Mouse (Mus musculus): ENCODE data around the gene Lpxn. TPM values are rescaled to one million over a fixed set of nuclear protein-coding genes. Genes with fewer than 3 reads are reported as not detected.

Gene Lpxn
- polyA plus RNA-seq (2015; fragmentation: Nextera tagmentation; extraction: Ambion mirVana): 0.74 and 0.94 TPM in 2 replicates

DNA sequence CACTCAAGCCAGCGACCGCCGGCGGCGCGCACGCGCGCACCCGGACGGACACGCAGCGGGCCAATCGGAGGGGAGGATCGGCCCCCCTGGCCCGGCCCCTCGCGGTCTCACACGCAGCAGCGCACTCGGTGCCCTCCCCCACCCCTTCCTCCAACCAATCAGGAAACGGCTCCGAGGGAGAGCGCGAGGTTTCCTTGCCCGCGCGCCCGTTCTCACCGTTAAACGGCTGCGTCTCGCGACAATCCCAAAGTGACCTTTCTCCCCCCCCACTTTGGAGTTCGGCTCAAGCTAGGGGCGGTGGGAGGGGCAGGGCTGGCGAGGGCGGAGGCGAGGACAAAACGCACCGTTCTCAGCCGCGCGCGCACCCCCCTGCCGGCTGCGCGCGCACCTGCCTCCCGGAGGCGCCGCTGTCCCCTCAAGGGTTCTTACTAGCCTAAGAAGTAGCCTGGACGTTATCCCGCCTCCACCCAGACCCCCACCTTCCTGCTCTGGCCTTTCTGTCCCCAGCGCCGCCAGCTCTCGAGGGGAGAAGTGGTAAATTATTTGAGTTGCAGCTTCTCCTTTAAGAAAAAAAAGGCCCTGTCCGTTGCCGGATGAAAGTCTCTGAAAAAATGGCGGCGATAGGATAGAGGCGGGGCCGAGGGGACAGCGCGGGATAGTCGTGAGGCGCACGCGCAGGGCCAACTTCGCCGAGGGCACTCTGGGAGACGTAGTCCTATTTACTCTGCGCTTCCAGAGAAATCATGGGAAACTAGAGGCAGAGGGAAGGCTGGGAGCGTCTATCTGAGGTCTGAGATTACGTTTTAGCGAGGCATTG is at the start of gene Lpxn, which contains the start of gene Zfp91:
Lpxn (plus strand) TSS at position 683 of the 817 bp plus-strand sequence.
Zfp91 (minus strand) TSS at position 616 of the 817 bp plus-strand sequence.
- H3K36me3 ChIP-seq (ENCODE audit: poor library complexity, severe bottlenecking): no peaks in the 10 kb centered on the region
- no peaks in the 10 kb centered on the region for H3K9me3 ChIP-seq (replicated peaks)
- no peaks in the 10 kb centered on the region for H3K27me3 ChIP-seq
- peaks cover 20% of the 10 kb centered on the region for H3K4me1 ChIP-seq
- peak within 1 kb of the TSS; percentile 77 for H3K4me2 ChIP-seq
- H3K27ac ChIP-seq: peak within 1 kb of the TSS; percentile 99
- under 1% methylated on average over 59 of the region's 76 CpGs for WGBS
- peak; percentile 96 for ATAC-seq
- peak within 1 kb of the TSS; percentile 95 for H3K9ac ChIP-seq
- H3K4me3 ChIP-seq: peak within 1 kb of the TSS; percentile 95

DNA sequence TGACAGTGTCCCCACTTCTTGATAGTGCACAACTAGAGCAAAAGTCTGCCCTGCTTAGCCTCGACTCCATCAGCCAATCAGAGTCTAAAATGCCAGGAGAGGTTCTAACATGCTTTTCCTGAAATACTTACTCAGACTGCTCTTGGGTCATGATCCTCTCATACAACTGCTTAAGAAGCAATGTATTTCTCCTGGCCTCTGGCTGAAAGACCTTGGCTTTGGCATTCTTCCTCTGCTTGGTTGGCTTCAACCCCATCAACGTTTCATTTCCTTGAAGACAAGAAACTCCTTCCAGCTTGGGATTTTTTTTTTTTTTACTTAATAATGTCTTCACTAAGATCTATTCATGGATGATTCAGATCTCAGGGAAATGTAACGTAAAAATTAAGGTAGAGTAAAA is 39.7 kb upstream of the Lpxn start:
- Histone ChIP-seq H3K9ac (no peak overlapping the region), H3K27ac (no peak overlapping the region), H3K9me3 (replicated peaks) (no peaks in the 10 kb centered on the region), H3K4me1 (no peaks in the 10 kb centered on the region), H3K4me2 (no peak overlapping the region), H3K27me3 (no peaks in the 10 kb centered on the region), H3K4me3 (no peak overlapping the region), H3K36me3 (ENCODE audit: poor library complexity, severe bottlenecking) (no peaks in the 10 kb centered on the region)
- no peak for ATAC-seq
- 83% methylated on average over 3 of the region's 3 CpGs for WGBS

DNA sequence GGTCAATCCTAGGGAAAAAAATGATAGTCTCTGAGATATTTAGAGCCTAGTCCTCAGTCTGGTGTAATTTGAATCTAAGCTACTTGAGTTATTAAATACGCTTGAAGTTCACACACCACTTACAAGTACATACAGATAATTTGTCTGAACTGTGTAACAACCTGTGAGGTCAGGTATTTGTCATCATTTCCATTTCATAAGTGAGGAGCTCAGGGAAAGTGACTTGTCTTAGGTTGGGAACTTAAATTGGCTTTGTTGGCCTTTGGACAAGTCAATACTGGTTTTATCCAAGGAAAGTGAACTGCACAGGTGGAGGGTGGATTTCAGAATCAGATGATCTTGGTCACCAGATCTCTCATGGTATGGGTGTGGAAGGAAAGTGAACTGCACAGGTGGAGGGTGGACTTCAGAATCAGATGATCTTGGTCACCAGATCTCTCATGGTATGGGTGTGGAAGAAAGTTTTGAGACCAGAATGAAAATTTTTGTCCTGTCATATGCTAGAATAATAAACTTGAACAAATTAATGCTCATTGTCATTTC is 37.0 kb upstream of the Lpxn start:
- Histone ChIP-seq H3K9me3 (replicated peaks) (no peaks in the 10 kb centered on the region), H3K4me3 (no peak overlapping the region), H3K27ac (no peak overlapping the region), H3K9ac (no peak overlapping the region), H3K4me2 (no peak overlapping the region), H3K36me3 (ENCODE audit: poor library complexity, severe bottlenecking) (peaks cover 22% of the 10 kb centered on the region), H3K4me1 (no peaks in the 10 kb centered on the region), H3K27me3 (no peaks in the 10 kb centered on the region)
- WGBS: 91% methylated on average over 1 of the region's 1 CpGs
- no peak for ATAC-seq

DNA sequence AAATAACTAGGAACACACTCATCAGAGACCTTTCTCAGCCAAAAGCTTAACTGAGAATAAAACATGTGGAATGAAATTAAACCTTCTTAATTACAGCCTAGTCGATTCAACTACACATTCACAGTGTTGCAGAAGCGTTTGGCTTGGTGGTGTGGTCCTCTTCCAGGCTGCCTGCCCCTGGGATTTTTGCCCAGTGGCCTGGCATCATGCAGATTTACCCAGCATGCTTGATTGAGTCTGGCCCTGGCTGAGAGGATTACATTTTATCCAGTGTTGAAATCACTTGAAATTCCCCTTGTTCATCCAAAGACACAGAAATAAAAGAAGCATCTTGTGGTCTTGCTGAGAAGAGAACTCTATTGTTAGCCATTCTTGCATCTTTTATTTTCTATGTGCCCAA is 36.3 kb upstream of the Lpxn start:
- ATAC-seq: peak; percentile 69
- peaks cover 27% of the 10 kb centered on the region for H3K36me3 ChIP-seq (ENCODE audit: poor library complexity, severe bottlenecking)
- no peak overlapping the region for H3K27ac ChIP-seq
- H3K4me1 ChIP-seq: no peaks in the 10 kb centered on the region
- H3K4me2 ChIP-seq: no peak overlapping the region
- no peaks in the 10 kb centered on the region for H3K9me3 ChIP-seq (replicated peaks)
- H3K4me3 ChIP-seq: no peak overlapping the region
- WGBS: 35% methylated on average over 2 of the region's 2 CpGs
- no peaks in the 10 kb centered on the region for H3K27me3 ChIP-seq
- H3K9ac ChIP-seq: no peak overlapping the region

DNA sequence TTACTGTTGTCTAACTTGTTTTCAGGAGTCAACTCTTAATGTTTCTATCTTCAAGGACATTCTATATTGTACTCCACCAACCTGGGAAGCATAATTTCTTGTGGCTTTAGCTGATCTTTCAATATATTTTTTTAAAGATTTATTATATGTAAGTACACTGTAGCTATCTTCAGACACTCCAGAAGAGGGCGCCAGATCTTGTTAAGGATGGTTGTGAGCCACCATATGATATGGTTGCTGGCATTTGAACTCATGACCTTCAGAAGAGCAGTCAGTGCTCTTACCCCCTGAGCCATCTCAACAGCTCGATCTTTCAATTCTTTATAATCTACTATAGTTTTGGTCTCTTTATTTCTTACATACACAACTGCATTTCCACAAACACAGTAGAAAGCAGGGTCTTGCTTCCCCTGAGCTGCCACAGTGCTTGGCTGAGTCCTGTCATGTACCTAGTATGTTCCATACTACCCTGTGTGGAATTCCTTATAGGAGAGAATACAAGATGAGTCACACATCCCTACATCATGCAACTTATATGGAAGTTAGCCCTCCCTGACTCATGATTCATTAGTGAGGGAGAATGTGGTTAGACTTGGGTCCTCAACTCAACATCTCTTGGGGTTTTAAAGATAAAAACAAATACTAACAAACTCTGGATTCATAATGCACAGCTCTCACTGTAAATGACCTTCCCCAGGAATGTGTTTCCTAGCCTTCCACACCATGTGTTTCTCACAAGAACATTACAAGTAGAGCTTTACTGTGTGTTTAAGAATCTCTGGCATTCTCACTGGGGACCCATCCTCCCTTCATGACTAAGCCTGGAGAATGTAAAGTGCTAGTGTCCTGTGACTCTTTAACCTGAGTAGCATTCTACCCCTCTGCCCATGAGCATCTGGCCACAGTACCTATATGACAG is 33.5 kb upstream of the Lpxn start:
- Histone ChIP-seq H3K9ac (no peak overlapping the region), H3K27ac (no peak overlapping the region), H3K9me3 (replicated peaks) (no peaks in the 10 kb centered on the region), H3K36me3 (ENCODE audit: poor library complexity, severe bottlenecking) (peaks cover 43% of the 10 kb centered on the region), H3K4me2 (no peak overlapping the region), H3K4me1 (peaks cover 9% of the 10 kb centered on the region; the same call in 1 of the 2 replicates), H3K27me3 (no peaks in the 10 kb centered on the region), H3K4me3 (no peak overlapping the region)
- 52% methylated on average over 2 of the region's 2 CpGs for WGBS
- ATAC-seq: no peak

DNA sequence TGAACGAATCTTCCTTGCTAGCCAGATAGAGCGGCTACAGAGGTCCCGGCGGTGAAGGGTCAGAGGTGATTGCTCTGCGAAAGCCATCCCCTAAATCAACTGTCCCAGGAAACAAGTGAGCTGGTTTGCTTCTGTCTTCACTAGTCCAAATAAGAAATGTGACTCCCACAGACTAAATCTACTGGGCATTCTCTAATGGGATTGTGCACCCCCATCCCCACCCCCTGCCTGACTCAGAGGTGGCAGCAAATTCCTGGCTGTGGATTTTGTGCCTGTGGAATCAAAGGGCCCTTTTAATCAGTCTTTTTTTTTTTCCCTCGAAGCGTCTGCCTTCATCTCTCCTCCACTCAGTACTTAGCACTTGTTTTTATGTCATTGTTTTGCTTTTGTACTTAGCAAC is 30.7 kb upstream of the Lpxn start, which contains the start of gene Cntf:
Cntf (minus strand) TSS at position 325 of the 400 bp plus-strand sequence.
- Histone ChIP-seq H3K4me1 (peaks cover 9% of the 10 kb centered on the region; the same call in 1 of the 2 replicates), H3K27ac (no peak within 1 kb of the TSS), H3K9me3 (replicated peaks) (no peaks in the 10 kb centered on the region), H3K27me3 (no peaks in the 10 kb centered on the region), H3K9ac (no peak within 1 kb of the TSS), H3K4me3 (no peak within 1 kb of the TSS), H3K4me2 (no peak within 1 kb of the TSS), H3K36me3 (ENCODE audit: poor library complexity, severe bottlenecking) (peaks cover 71% of the 10 kb centered on the region)
- ATAC-seq: no peak
- 49% methylated on average over 7 of the region's 7 CpGs for whole genome bisulfite sequencing

DNA sequence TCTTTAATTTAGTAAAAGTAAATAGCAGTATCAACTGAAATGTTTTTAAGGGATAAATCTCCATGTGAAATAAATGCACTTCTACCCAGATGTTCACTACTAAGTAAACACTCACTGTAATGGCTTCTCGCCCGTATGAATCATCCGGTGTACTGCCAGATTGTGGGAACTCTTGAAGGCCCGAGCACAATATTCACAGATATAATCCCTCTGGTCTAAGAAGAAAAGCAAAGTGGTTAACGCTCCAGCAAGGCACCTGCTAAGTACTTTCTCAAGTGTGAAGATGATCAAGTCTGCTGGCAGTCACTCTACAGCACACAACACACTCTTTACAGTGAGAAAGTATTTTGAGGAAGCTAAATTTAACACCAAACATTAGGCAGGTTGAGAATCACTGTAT is 25.1 kb upstream of the Lpxn start:
- H3K4me2 ChIP-seq: no peak overlapping the region
- no peaks in the 10 kb centered on the region for H3K9me3 ChIP-seq (replicated peaks)
- H3K27ac ChIP-seq: no peak overlapping the region
- H3K27me3 ChIP-seq: no peaks in the 10 kb centered on the region
- 87% methylated on average over 5 of the region's 5 CpGs for WGBS
- peaks cover 57% of the 10 kb centered on the region for H3K36me3 ChIP-seq (ENCODE audit: poor library complexity, severe bottlenecking)
- H3K4me3 ChIP-seq: no peak overlapping the region
- H3K4me1 ChIP-seq: peaks cover 5% of the 10 kb centered on the region; the same call in 1 of the 2 replicates
- H3K9ac ChIP-seq: no peak overlapping the region
- no peak for ATAC-seq

DNA sequence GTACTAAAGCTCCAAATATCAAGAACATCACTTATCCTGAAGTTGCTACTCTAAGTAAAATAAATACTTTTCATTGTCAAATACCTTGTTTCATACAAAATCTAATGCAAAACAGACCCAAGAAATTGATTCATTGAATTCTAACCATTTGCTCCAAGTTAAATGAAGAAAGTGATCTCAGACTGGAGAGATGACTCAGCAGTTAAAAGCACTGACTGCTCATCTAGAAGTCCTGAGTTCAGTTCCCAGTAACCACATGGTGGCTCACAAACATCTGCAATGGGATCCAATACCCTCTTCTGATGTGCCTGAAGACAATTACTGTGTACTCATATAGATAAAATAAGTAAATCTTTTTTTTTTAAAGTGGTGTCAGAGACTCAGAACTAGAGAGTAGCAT is 15.6 kb upstream of the Lpxn start:
- H3K9me3 ChIP-seq (replicated peaks): no peaks in the 10 kb centered on the region
- no peak overlapping the region for H3K27ac ChIP-seq
- no peak overlapping the region for H3K9ac ChIP-seq
- H3K36me3 ChIP-seq (ENCODE audit: poor library complexity, severe bottlenecking): peaks cover 17% of the 10 kb centered on the region
- no peak overlapping the region for H3K4me3 ChIP-seq
- ATAC-seq: no peak
- H3K4me2 ChIP-seq: no peak overlapping the region
- H3K4me1 ChIP-seq: no peaks in the 10 kb centered on the region
- H3K27me3 ChIP-seq: no peaks in the 10 kb centered on the region

DNA sequence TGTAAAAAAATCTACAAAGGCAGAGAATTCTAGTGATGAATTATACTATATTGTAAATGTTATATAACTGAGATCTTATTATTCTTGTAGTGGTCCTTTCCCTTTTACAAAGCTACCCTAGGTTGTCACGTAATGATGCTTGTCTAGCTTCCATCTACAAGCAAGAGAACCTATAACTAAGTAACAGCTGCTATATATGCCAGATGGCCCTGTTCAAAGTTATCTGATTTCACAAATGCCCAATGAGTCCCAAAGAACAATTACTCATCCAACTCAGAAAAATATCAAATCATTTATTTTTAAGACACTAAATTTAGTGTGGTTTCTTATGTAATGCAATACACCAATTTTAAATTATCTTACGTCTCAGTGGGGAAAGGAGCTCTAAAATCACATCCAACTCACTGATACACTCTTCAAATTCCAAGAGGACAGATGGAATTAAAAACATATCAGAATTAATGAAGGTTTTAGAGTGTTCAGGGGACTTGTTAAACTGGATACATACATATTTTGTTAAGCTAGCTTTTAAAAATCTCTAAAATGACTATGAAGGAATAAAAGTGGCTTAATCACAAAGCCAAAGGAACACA is 9.1 kb upstream of the Lpxn start:
- H3K27me3 ChIP-seq: no peaks in the 10 kb centered on the region
- no peak for ATAC-seq
- H3K9ac ChIP-seq: no peak overlapping the region
- no peaks in the 10 kb centered on the region for H3K36me3 ChIP-seq (ENCODE audit: poor library complexity, severe bottlenecking)
- no peaks in the 10 kb centered on the region for H3K9me3 ChIP-seq (replicated peaks)
- H3K4me1 ChIP-seq: peaks cover 8% of the 10 kb centered on the region
- no peak overlapping the region for H3K27ac ChIP-seq
- no peak overlapping the region for H3K4me2 ChIP-seq
- 92% methylated on average over 2 of the region's 2 CpGs for WGBS
- H3K4me3 ChIP-seq: no peak overlapping the region

DNA sequence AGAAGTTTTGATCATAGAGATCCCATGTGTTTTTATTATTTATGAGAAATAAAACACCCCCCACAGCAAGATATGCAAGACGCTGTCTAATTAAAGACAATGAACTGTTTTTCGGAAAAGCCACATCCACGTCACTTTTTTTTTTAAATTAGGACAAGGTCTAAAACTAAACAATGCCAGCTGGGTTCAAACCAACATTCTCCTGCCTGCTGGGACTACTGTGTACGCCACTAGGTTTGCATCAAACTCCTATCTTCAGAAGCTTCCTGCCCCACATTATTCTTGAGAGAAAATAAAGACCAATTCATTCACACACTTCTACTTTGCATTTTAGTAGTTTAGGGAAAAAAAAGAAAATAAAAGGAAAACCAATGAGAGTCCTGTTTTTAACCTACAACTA is 8.3 kb upstream of the Lpxn start:
- Histone ChIP-seq H3K4me1 (peaks cover 8% of the 10 kb centered on the region), H3K4me3 (no peak overlapping the region), H3K27ac (no peak overlapping the region), H3K4me2 (no peak overlapping the region), H3K9me3 (replicated peaks) (no peaks in the 10 kb centered on the region), H3K27me3 (no peaks in the 10 kb centered on the region), H3K36me3 (ENCODE audit: poor library complexity, severe bottlenecking) (no peaks in the 10 kb centered on the region), H3K9ac (no peak overlapping the region)
- ATAC-seq: no peak
- 89% methylated on average over 4 of the region's 4 CpGs for WGBS

DNA sequence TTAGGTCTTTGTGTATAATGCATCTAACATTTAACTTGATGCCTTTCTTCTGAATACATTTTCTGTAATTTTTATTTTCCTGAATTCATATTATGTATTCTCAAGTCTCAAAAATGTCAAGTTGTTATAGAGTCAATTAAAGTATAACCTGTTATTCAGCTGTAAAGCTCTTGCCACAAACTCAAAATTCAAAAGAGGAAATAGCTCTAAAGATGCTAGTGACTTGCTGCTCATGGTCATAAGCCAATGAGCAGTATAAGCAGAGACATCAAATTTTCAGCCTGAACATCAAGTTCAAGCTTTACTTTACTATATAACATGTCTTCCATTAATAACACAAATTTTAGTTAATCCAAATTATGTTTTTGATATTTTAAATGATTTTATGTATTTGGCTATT is 3.6 kb upstream of the Lpxn start:
- peaks cover 20% of the 10 kb centered on the region for H3K4me1 ChIP-seq

More for the DNA sequence above, 3.6 kb upstream of the Lpxn start:
- Histone ChIP-seq H3K4me3 (no peak overlapping the region), H3K27ac (no peak overlapping the region), H3K9me3 (replicated peaks) (no peaks in the 10 kb centered on the region), H3K9ac (no peak overlapping the region), H3K36me3 (ENCODE audit: poor library complexity, severe bottlenecking) (no peaks in the 10 kb centered on the region), H3K27me3 (no peaks in the 10 kb centered on the region), H3K4me2 (no peak overlapping the region)
- ATAC-seq: no peak

Data from forebrain, embryonic 13.5 days (tissue).